Mouse (Mus musculus): Measurements from ENCODE around the gene Kdm7a. TPM values are rescaled to one million over a fixed set of nuclear protein-coding genes. Genes with fewer than 3 reads are reported as not detected.

Gene Kdm7a
- polyA plus RNA-seq (2015; fragmentation: Nextera tagmentation; extraction: Ambion mirVana) = 7.4 and 8.1 TPM in 2 replicates

- Histone ChIP-seq H3K4me3 (peak within 1 kb of the TSS; percentile 100), H3K4me1 (peaks cover 12% of the 10 kb centered on the region), H3K4me2 (replicated peaks) (peak within 1 kb of the TSS; percentile 78), H3K9ac (replicated peaks) (peak within 1 kb of the TSS; percentile 96), H3K27me3 (no peaks in the 10 kb centered on the region), H3K9me3 (no peaks in the 10 kb centered on the region), H3K27ac (replicated peaks) (peak within 1 kb of the TSS; percentile 97), H3K36me3 (no peaks in the 10 kb centered on the region)
- WGBS = under 1% methylated on average over 78 of the region's 124 CpGs
- ATAC-seq (replicated peaks) = peak; percentile 86
These were observed at the start of gene Kdm7a for GRCm38 (mm10) chr6:39206581-39207461. Kdm7a (minus strand) TSS chr6:39206789.

- H3K4me2 ChIP-seq (replicated peaks) = no peak overlapping the region
- H3K36me3 ChIP-seq = no peaks in the 10 kb centered on the region
- H3K27me3 ChIP-seq = no peaks in the 10 kb centered on the region; the same call in 1 of the 2 replicates
- H3K4me3 ChIP-seq = no peak overlapping the region
- WGBS = 20% methylated on average over 8 of the region's 8 CpGs
- no peaks in the 10 kb centered on the region for H3K9me3 ChIP-seq
- H3K4me1 ChIP-seq = peaks cover 25% of the 10 kb centered on the region
- H3K27ac ChIP-seq (replicated peaks) = no peak overlapping the region
- no peak for ATAC-seq (replicated peaks)
- no peak overlapping the region for H3K9ac ChIP-seq (replicated peaks)
These were observed 48.7 kb upstream of the Kdm7a start for GRCm38 (mm10) chr6:39255271-39255670.

GRCm38 (mm10) chr6:39250055-39250454, 43.5 kb upstream of the Kdm7a start:
- H3K4me2 ChIP-seq (replicated peaks) = no peak overlapping the region
- H3K9ac ChIP-seq (replicated peaks) = no peak overlapping the region
- H3K27me3 ChIP-seq = no peaks in the 10 kb centered on the region
- H3K27ac ChIP-seq (replicated peaks) = no peak overlapping the region
- ATAC-seq (replicated peaks) = no peak
- 87% methylated on average over 2 of the region's 2 CpGs for WGBS
- no peaks in the 10 kb centered on the region for H3K36me3 ChIP-seq
- no peak overlapping the region for H3K4me3 ChIP-seq
- H3K9me3 ChIP-seq = no peaks in the 10 kb centered on the region
- H3K4me1 ChIP-seq = no peaks in the 10 kb centered on the region

- no peaks in the 10 kb centered on the region for H3K9me3 ChIP-seq
- no peaks in the 10 kb centered on the region for H3K4me1 ChIP-seq
- no peaks in the 10 kb centered on the region for H3K36me3 ChIP-seq
- H3K9ac ChIP-seq (replicated peaks) = no peak overlapping the region
- ATAC-seq (replicated peaks) = no peak
- 59% methylated on average over 16 of the region's 16 CpGs for WGBS
- no peak overlapping the region for H3K4me3 ChIP-seq
- H3K4me2 ChIP-seq (replicated peaks) = no peak overlapping the region
- no peak overlapping the region for H3K27ac ChIP-seq (replicated peaks)
- H3K27me3 ChIP-seq = no peaks in the 10 kb centered on the region
These were observed 42.7 kb upstream of the Kdm7a start for GRCm38 (mm10) chr6:39249176-39249770.

GRCm38 (mm10) chr6:39244066-39244465, 37.5 kb upstream of the Kdm7a start:
- Histone ChIP-seq H3K4me3 (no peak overlapping the region), H3K9ac (replicated peaks) (no peak overlapping the region), H3K4me2 (replicated peaks) (no peak overlapping the region), H3K27ac (replicated peaks) (no peak overlapping the region), H3K4me1 (peaks cover 21% of the 10 kb centered on the region), H3K9me3 (no peaks in the 10 kb centered on the region), H3K27me3 (no peaks in the 10 kb centered on the region), H3K36me3 (no peaks in the 10 kb centered on the region)
- WGBS = 64% methylated on average over 9 of the region's 9 CpGs
- no peak for ATAC-seq (replicated peaks)

GRCm38 (mm10) chr6:39243511-39243961, 36.9 kb upstream of the Kdm7a start:
- H3K27me3 ChIP-seq = no peaks in the 10 kb centered on the region
- peak; percentile 35; the same call in 1 of the 2 replicates for ATAC-seq (replicated peaks)
- WGBS = 75% methylated on average over 8 of the region's 8 CpGs

GRCm38 (mm10) chr6:39242718-39243471, 36.3 kb upstream of the Kdm7a start:
- peak; percentile 96 for ATAC-seq (replicated peaks)
- Histone ChIP-seq H3K27me3 (no peaks in the 10 kb centered on the region), H3K36me3 (no peaks in the 10 kb centered on the region), H3K4me2 (replicated peaks) (no peak overlapping the region), H3K9me3 (no peaks in the 10 kb centered on the region), H3K4me3 (no peak overlapping the region), H3K9ac (replicated peaks) (no peak overlapping the region), H3K4me1 (peaks cover 21% of the 10 kb centered on the region), H3K27ac (replicated peaks) (peak overlapping the region; percentile 58)
- WGBS = 36% methylated on average over 8 of the region's 8 CpGs

More at GRCm38 (mm10) chr6:39243511-39243961, 36.9 kb upstream of the Kdm7a start:
- Histone ChIP-seq H3K9me3 (no peaks in the 10 kb centered on the region), H3K9ac (replicated peaks) (no peak overlapping the region), H3K4me3 (no peak overlapping the region), H3K27ac (replicated peaks) (peak overlapping the region; percentile 58), H3K36me3 (no peaks in the 10 kb centered on the region), H3K4me2 (replicated peaks) (no peak overlapping the region), H3K4me1 (peaks cover 21% of the 10 kb centered on the region)

GRCm38 (mm10) chr6:39241421-39241891, 34.9 kb upstream of the Kdm7a start:
- no peaks in the 10 kb centered on the region for H3K27me3 ChIP-seq
- H3K27ac ChIP-seq (replicated peaks) = no peak overlapping the region
- H3K9me3 ChIP-seq = no peaks in the 10 kb centered on the region
- H3K4me1 ChIP-seq = peaks cover 21% of the 10 kb centered on the region
- no peak overlapping the region for H3K4me2 ChIP-seq (replicated peaks)
- no peak overlapping the region for H3K9ac ChIP-seq (replicated peaks)
- H3K4me3 ChIP-seq = no peak overlapping the region
- H3K36me3 ChIP-seq = no peaks in the 10 kb centered on the region
- no peak for ATAC-seq (replicated peaks)
- 82% methylated on average over 4 of the region's 4 CpGs for WGBS

- ATAC-seq (replicated peaks) = no peak
- WGBS = 84% methylated on average over 3 of the region's 3 CpGs
- no peak overlapping the region for H3K4me2 ChIP-seq (replicated peaks)
- H3K9ac ChIP-seq (replicated peaks) = no peak overlapping the region
- no peaks in the 10 kb centered on the region for H3K9me3 ChIP-seq
- no peaks in the 10 kb centered on the region for H3K36me3 ChIP-seq
- peaks cover 21% of the 10 kb centered on the region for H3K4me1 ChIP-seq
- H3K27me3 ChIP-seq = no peaks in the 10 kb centered on the region
- H3K4me3 ChIP-seq = no peak overlapping the region
- H3K27ac ChIP-seq (replicated peaks) = no peak overlapping the region
These were observed 34.4 kb upstream of the Kdm7a start for GRCm38 (mm10) chr6:39240956-39241355.

- Histone ChIP-seq H3K36me3 (no peaks in the 10 kb centered on the region), H3K27ac (replicated peaks) (no peak overlapping the region), H3K9ac (replicated peaks) (no peak overlapping the region), H3K4me3 (no peak overlapping the region), H3K27me3 (no peaks in the 10 kb centered on the region), H3K9me3 (no peaks in the 10 kb centered on the region), H3K4me2 (replicated peaks) (no peak overlapping the region), H3K4me1 (peaks cover 8% of the 10 kb centered on the region)
- 62% methylated on average over 3 of the region's 3 CpGs for WGBS
- ATAC-seq (replicated peaks) = no peak
These were observed 31.3 kb upstream of the Kdm7a start for GRCm38 (mm10) chr6:39237887-39238286.

GRCm38 (mm10) chr6:39232617-39233016, 26.0 kb upstream of the Kdm7a start:
- no peak overlapping the region for H3K27ac ChIP-seq (replicated peaks)
- no peaks in the 10 kb centered on the region for H3K36me3 ChIP-seq
- no peak overlapping the region for H3K4me3 ChIP-seq
- no peak overlapping the region for H3K4me2 ChIP-seq (replicated peaks)
- ATAC-seq (replicated peaks) = no peak
- no peak overlapping the region for H3K9ac ChIP-seq (replicated peaks)
- no peaks in the 10 kb centered on the region for H3K27me3 ChIP-seq
- no peaks in the 10 kb centered on the region for H3K9me3 ChIP-seq
- no peaks in the 10 kb centered on the region for H3K4me1 ChIP-seq
- WGBS = 94% methylated on average over 4 of the region's 4 CpGs

GRCm38 (mm10) chr6:39230664-39231063, 24.1 kb upstream of the Kdm7a start:
- Histone ChIP-seq H3K27ac (replicated peaks) (no peak overlapping the region), H3K4me1 (peaks cover 10% of the 10 kb centered on the region), H3K9ac (replicated peaks) (no peak overlapping the region), H3K36me3 (no peaks in the 10 kb centered on the region), H3K9me3 (no peaks in the 10 kb centered on the region), H3K4me3 (no peak overlapping the region), H3K27me3 (no peaks in the 10 kb centered on the region), H3K4me2 (replicated peaks) (no peak overlapping the region)
- 84% methylated on average over 8 of the region's 8 CpGs for WGBS
- ATAC-seq (replicated peaks) = no peak
